Mouse (Mus musculus): ENCODE measurements around the gene Rars. TPM values are rescaled to one million over a fixed set of nuclear protein-coding genes. Genes with fewer than 3 reads are reported as not detected.

Gene Rars
- total and polyA plus RNA-seq, 3 experiments: 169 to 338 (median 280) TPM

DNA sequence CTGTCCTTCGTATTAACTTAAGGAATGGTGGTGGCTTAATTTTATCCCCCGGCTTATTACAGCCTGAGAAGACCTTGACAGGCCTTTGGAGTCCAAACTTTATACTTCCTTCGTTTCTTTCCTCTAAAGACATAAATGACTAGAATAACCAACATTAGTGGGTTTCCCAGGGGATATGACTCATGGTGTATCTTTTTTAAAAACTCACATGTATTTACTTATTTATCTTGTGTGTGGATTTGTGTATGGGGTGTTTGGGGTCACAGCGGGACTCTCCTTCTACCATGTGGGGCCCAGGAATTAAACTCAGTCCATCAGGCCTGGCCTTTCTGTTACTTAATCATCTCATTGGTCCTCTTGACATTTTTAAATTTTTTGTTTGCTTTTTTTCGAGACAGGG, 67.5 kb downstream of the Rars start:
- dilution Hi-C loops (cut with MboI; ENCODE audit: extremely low pct_ligation_motif_present, extremely low pct_unique_long_range_greater_than_20kb, low sequenced_read_pairs): no loop called here
- Histone ChIP-seq H3K9me3 (replicated peaks; ENCODE audit: low read length) (no peaks in the 10 kb centered on the region), H3K27me3 (replicated peaks) (peaks cover 9% of the 10 kb centered on the region), H3K4me2 (ENCODE audit: insufficient read depth, low read depth, poor library complexity, severe bottlenecking) (no peak overlapping the region), H3K79me2 (replicated peaks; ENCODE audit: control insufficient read depth, extremely low read depth, insufficient read depth, poor library complexity, severe bottlenecking) (peaks cover 22% of the 10 kb centered on the region), H3K4me3 (replicated peaks in 1 of 3; ENCODE audit: low read depth in 2 of 3, low read length in 2 of 3, poor library complexity in 1 of 3) (no peak overlapping the region), H3K4me1 (ENCODE audit: control insufficient read depth in 1 of 2, insufficient read depth in 2 of 2) (peaks cover 0 to 24% of the 10 kb centered on the region in 2 experiments; a peak in 3 of 4 replicates), H3K9ac (ENCODE audit: insufficient read depth, low read depth) (no peak overlapping the region), H3K27ac (ENCODE audit: insufficient read depth, low read depth) (no peak overlapping the region), H3K36me3 (replicated peaks in 1 of 2; ENCODE audit: control insufficient read depth in 1 of 2, insufficient read depth in 1 of 2, low read length in 1 of 2) (no peaks in the 10 kb centered on the region)
- DNase-seq (ENCODE audit: extremely low read depth): no peak
- in situ Hi-C loops (cut with MboI; ENCODE audit: low pct_ligation_motif_present, low pct_unique_long_range_greater_than_20kb, low sequenced_read_pairs): no loop called here
- TF ChIP-seq POLR2AphosphoS2 (IDR thresholded peaks at IDR 0.05; ENCODE audit: low read depth, low read length): no peak

GRCm38 (mm10) chr11:35760627-35761003, 73.7 kb downstream of the Rars start:
- no peak overlapping the region for H3K4me2 ChIP-seq (ENCODE audit: insufficient read depth, low read depth, poor library complexity, severe bottlenecking)
- no peaks in the 10 kb centered on the region for H3K79me2 ChIP-seq (replicated peaks; ENCODE audit: control insufficient read depth, extremely low read depth, insufficient read depth, poor library complexity, severe bottlenecking)
- no peaks in the 10 kb centered on the region for H3K4me1 ChIP-seq (ENCODE audit: control insufficient read depth in 1 of 2, insufficient read depth in 2 of 2)
- dilution Hi-C loops (cut with MboI; ENCODE audit: extremely low pct_ligation_motif_present, extremely low pct_unique_long_range_greater_than_20kb, low sequenced_read_pairs): no loop called here
- no peaks in the 10 kb centered on the region for H3K36me3 ChIP-seq (replicated peaks in 1 of 2; ENCODE audit: control insufficient read depth in 1 of 2, insufficient read depth in 1 of 2, low read length in 1 of 2)
- H3K9me3 ChIP-seq (replicated peaks; ENCODE audit: low read length): no peaks in the 10 kb centered on the region
- H3K27ac ChIP-seq (ENCODE audit: insufficient read depth, low read depth): no peak overlapping the region
- no peak for DNase-seq (ENCODE audit: extremely low read depth)
- TF ChIP-seq ZNF384 (IDR thresholded peaks at IDR 0.05; ENCODE audit: low read depth, low read length): no peak
- no peak for TF ChIP-seq UBTF (IDR thresholded peaks at IDR 0.05; ENCODE audit: low read depth, low read length)
- no peak for TF ChIP-seq ELF1 (IDR thresholded peaks at IDR 0.05; ENCODE audit: low read depth, low read length)
- TF ChIP-seq TCF12 (IDR thresholded peaks at IDR 0.05; ENCODE audit: low read depth, low read length): no peak
- TF ChIP-seq POLR2AphosphoS2 (IDR thresholded peaks at IDR 0.05; ENCODE audit: low read depth, low read length): no peak
- TF ChIP-seq KAT2A (IDR thresholded peaks at IDR 0.05; ENCODE audit: insufficient replicate concordance, low read length): no peak
- TF ChIP-seq ZC3H11A (IDR thresholded peaks at IDR 0.05; ENCODE audit: low read depth, low read length): no peak
- no peak for TF ChIP-seq GABPA (IDR thresholded peaks at IDR 0.05; ENCODE audit: insufficient replicate concordance, low read depth, low read length)
- TF ChIP-seq ZKSCAN1 (IDR thresholded peaks at IDR 0.05; ENCODE audit: borderline replicate concordance, low read depth, low read length): no peak
- no peak for TF ChIP-seq NELFE (IDR thresholded peaks at IDR 0.05; ENCODE audit: low read depth, low read length)
- no peak for TF ChIP-seq TBP (conservative IDR thresholded peaks at IDR 0.05; ENCODE audit: low read depth, low read length)
- no peak for TF ChIP-seq BHLHE40 (IDR thresholded peaks at IDR 0.05; ENCODE audit: low read depth, low read length)
- TF ChIP-seq NRF1 (IDR thresholded peaks at IDR 0.05; ENCODE audit: low read depth, low read length): no peak
- TF ChIP-seq RCOR1 (conservative IDR thresholded peaks at IDR 0.05; ENCODE audit: low read depth, low read length): no peak
- no peak for TF ChIP-seq CHD1 (IDR thresholded peaks at IDR 0.05; ENCODE audit: low read depth, low read length)
- no peak for TF ChIP-seq CHD2 (IDR thresholded peaks at IDR 0.05; ENCODE audit: low read length)
- in situ Hi-C loops (cut with MboI; ENCODE audit: low pct_ligation_motif_present, low pct_unique_long_range_greater_than_20kb, low sequenced_read_pairs): no loop called here
- no peak overlapping the region for H3K4me3 ChIP-seq (replicated peaks in 1 of 3; ENCODE audit: low read depth in 2 of 3, low read length in 2 of 3, poor library complexity in 1 of 3)
- H3K27me3 ChIP-seq (replicated peaks): no peaks in the 10 kb centered on the region
- no peak overlapping the region for H3K9ac ChIP-seq (ENCODE audit: insufficient read depth, low read depth)
